Mouse (Mus musculus): ENCODE data around the gene Zcchc2. TPM values are rescaled to one million over a fixed set of nuclear protein-coding genes. Genes with fewer than 3 reads are reported as not detected.

The Zcchc2 gene
- 3.7 and 5.3 TPM in 2 replicates for polyA plus RNA-seq (2015; fragmentation: Nextera tagmentation; extraction: Ambion mirVana)

- peak; percentile 99 for DNase-seq (ENCODE audit: low spot score)
Measured at GRCm38 (mm10) chr1:105990138-105990821, at the start of gene Zcchc2. TSS of gene Zcchc2 (plus strand) at chr1:105990406.

GRCm38 (mm10) chr1:105944927-105945580, 45.2 kb upstream of the Zcchc2 start:
- no peak for DNase-seq (ENCODE audit: low spot score)

- no peak for DNase-seq (ENCODE audit: low spot score)
Measured at GRCm38 (mm10) chr1:105946581-105947540, 43.3 kb upstream of the Zcchc2 start.

- DNase-seq (ENCODE audit: low spot score) = no peak
Measured at GRCm38 (mm10) chr1:105948352-105948751, 41.9 kb upstream of the Zcchc2 start.

GRCm38 (mm10) chr1:105953588-105953987, 36.6 kb upstream of the Zcchc2 start:
- DNase-seq (ENCODE audit: low spot score) = no peak

GRCm38 (mm10) chr1:105954047-105954446, 36.2 kb upstream of the Zcchc2 start:
- no peak for DNase-seq (ENCODE audit: low spot score)

GRCm38 (mm10) chr1:105956057-105956456, 34.1 kb upstream of the Zcchc2 start:
- no peak for DNase-seq (ENCODE audit: low spot score)

- no peak for DNase-seq (ENCODE audit: low spot score)
Measured at GRCm38 (mm10) chr1:105961472-105961871, 28.7 kb upstream of the Zcchc2 start.

- no peak for DNase-seq (ENCODE audit: low spot score)
Measured at GRCm38 (mm10) chr1:105962084-105962818, 28.0 kb upstream of the Zcchc2 start.

- DNase-seq (ENCODE audit: low spot score) = no peak
Measured at GRCm38 (mm10) chr1:105962852-105963251, 27.4 kb upstream of the Zcchc2 start.

- no peak for DNase-seq (ENCODE audit: low spot score)
Measured at GRCm38 (mm10) chr1:105964514-105964913, 25.7 kb upstream of the Zcchc2 start.

- no peak for DNase-seq (ENCODE audit: low spot score)
Measured at GRCm38 (mm10) chr1:105965189-105965588, 25.0 kb upstream of the Zcchc2 start.

GRCm38 (mm10) chr1:105971490-105972170, 18.6 kb upstream of the Zcchc2 start:
- peak; percentile 45 for DNase-seq (ENCODE audit: low spot score)

GRCm38 (mm10) chr1:105974023-105974422, 16.2 kb upstream of the Zcchc2 start:
- peak; percentile 12 for DNase-seq (ENCODE audit: low spot score)

- DNase-seq (ENCODE audit: low spot score) = no peak
Measured at GRCm38 (mm10) chr1:105977446-105978094, 12.6 kb upstream of the Zcchc2 start.

GRCm38 (mm10) chr1:105980849-105981610, 9.2 kb upstream of the Zcchc2 start:
- DNase-seq (ENCODE audit: low spot score) = no peak

- DNase-seq (ENCODE audit: low spot score) = no peak
Measured at GRCm38 (mm10) chr1:105982496-105983364, 7.5 kb upstream of the Zcchc2 start.

- no peak for DNase-seq (ENCODE audit: low spot score)
Measured at GRCm38 (mm10) chr1:105984172-105984571, 6.0 kb upstream of the Zcchc2 start.
